Mouse (Mus musculus) midbrain, embryonic 10.5 days (tissue): ENCODE results near the gene Akr1a1. TPM values are rescaled to one million over a fixed set of nuclear protein-coding genes. Genes with fewer than 3 reads are reported as not detected.
A peak's percentile ranks its signal among the peaks of the same experiment; 100 is the strongest.

ENCODE experiments used
- DNase-seq: peaks from one replicate; pipeline ENCODE4 v3.0.0-alpha.2; 2017; ENCODE audit warnings: low spot score
- H3K27ac ChIP-seq: fragments of 300-500 bp; sonication (generic); replicated peaks from 2 replicates; pipeline ENCODE4 v1.5.1; 2016; ENCODE audit warnings: mild to moderate bottlenecking
- H3K27me3 ChIP-seq: fragments of 300-500 bp; sonication (generic); 2 replicates; pipeline ENCODE4 v1.6.1; 2016; ENCODE audit warnings: low read depth, mild to moderate bottlenecking; ENCODE audit not compliant: poor library complexity, severe bottlenecking
- H3K36me3 ChIP-seq: fragments of 300-500 bp; sonication (generic); 2 replicates; pipeline ENCODE4 v1.6.1; 2016; ENCODE audit warnings: mild to moderate bottlenecking, moderate library complexity
- H3K4me1 ChIP-seq: fragments of 300-500 bp; sonication (generic); 2 replicates; pipeline ENCODE4 v1.6.1; 2016
- H3K4me3 ChIP-seq: fragments of 300-500 bp; sonication (generic); 2 replicates; pipeline ENCODE4 v1.5.1; 2016; ENCODE audit warnings: mild to moderate bottlenecking, moderate library complexity
- H3K9me3 ChIP-seq: fragments of 300-500 bp; sonication (generic); replicated peaks from 2 replicates; pipeline ENCODE4 v1.6.1; 2016; ENCODE audit warnings: mild to moderate bottlenecking
- WGBS: fragments of 180-500 bp; shearing (Covaris S2); methylation state at CpG from one replicate; pipeline ENCODE4 v1.1.7; 2016; 5-methylcytosine and 5-hydroxymethylcytosine counted together
- polyA plus RNA-seq: library from polyadenylated mRNA; unstranded; fragments of >200 nt; fragmentation: Nextera tagmentation; extraction: Ambion mirVana; gene quantifications from 2 replicates; pipeline ENCODE4 v1.2.1, GENCODE M21; 2016

Akr1a1 gene
- polyA plus RNA-seq, 1 experiment from 2014 or later = 529 TPM

GRCm38 (mm10) chr4:116653228-116653627 lies 1.7 kb upstream of the Akr1a1 start:
- Histone ChIP-seq H3K4me1 (peaks cover 25% of the 10 kb centered on the region), H3K4me3 (no peak overlapping the region), H3K9me3 (no peaks in the 10 kb centered on the region), H3K36me3 (peaks cover 20% of the 10 kb centered on the region), H3K27me3 (no peaks in the 10 kb centered on the region), H3K27ac (no peak overlapping the region)
- WGBS = 90% methylated on average over 6 of the region's 6 CpGs
- DNase-seq = no peak

GRCm38 (mm10) chr4:116651797-116652135 lies 286 bp upstream of the Akr1a1 start:
- peaks cover 40% of the 10 kb centered on the region for H3K4me1 ChIP-seq

GRCm38 (mm10) chr4:116650365-116650764 lies 1.1 kb downstream of the Akr1a1 start:
- H3K4me3 ChIP-seq = peak overlapping the region; percentile 84
- WGBS = 49% methylated on average over 5 of the region's 5 CpGs
- peak overlapping the region; percentile 96 for H3K27ac ChIP-seq
- DNase-seq = no peak
- peaks cover 44% of the 10 kb centered on the region for H3K4me1 ChIP-seq
- H3K36me3 ChIP-seq = peaks cover 48% of the 10 kb centered on the region
- H3K9me3 ChIP-seq = no peaks in the 10 kb centered on the region
- H3K27me3 ChIP-seq = no peaks in the 10 kb centered on the region

More at GRCm38 (mm10) chr4:116651797-116652135, 286 bp upstream of the Akr1a1 start:
- no peaks in the 10 kb centered on the region for H3K9me3 ChIP-seq
- no peaks in the 10 kb centered on the region for H3K27me3 ChIP-seq
- H3K36me3 ChIP-seq = peaks cover 34% of the 10 kb centered on the region
- H3K4me3 ChIP-seq = peak overlapping the region; percentile 84
- no peak for DNase-seq
- 11% methylated on average over 6 of the region's 6 CpGs for WGBS
- H3K27ac ChIP-seq = peak overlapping the region; percentile 96

GRCm38 (mm10) chr4:116649411-116649810 lies 2.1 kb downstream of the Akr1a1 start:
- peak overlapping the region; percentile 84 for H3K4me3 ChIP-seq
- peaks cover 44% of the 10 kb centered on the region for H3K4me1 ChIP-seq
- H3K27ac ChIP-seq = no peak overlapping the region
- DNase-seq = no peak
- no peaks in the 10 kb centered on the region for H3K9me3 ChIP-seq
- no peaks in the 10 kb centered on the region for H3K27me3 ChIP-seq
- WGBS = 98% methylated on average over 2 of the region's 2 CpGs
- H3K36me3 ChIP-seq = peaks cover 58% of the 10 kb centered on the region

GRCm38 (mm10) chr4:116645624-116646023 lies 5.9 kb downstream of the Akr1a1 start:
- H3K4me3 ChIP-seq = no peak overlapping the region
- H3K9me3 ChIP-seq = no peaks in the 10 kb centered on the region
- 90% methylated on average over 7 of the region's 7 CpGs for WGBS
- H3K27ac ChIP-seq = no peak overlapping the region
- no peaks in the 10 kb centered on the region for H3K27me3 ChIP-seq
- H3K36me3 ChIP-seq = peaks cover 94% of the 10 kb centered on the region
- DNase-seq = no peak
- H3K4me1 ChIP-seq = peaks cover 38% of the 10 kb centered on the region

GRCm38 (mm10) chr4:116644326-116644725 lies 7.2 kb downstream of the Akr1a1 start:
- Histone ChIP-seq H3K27ac (no peak overlapping the region), H3K9me3 (no peaks in the 10 kb centered on the region), H3K27me3 (no peaks in the 10 kb centered on the region), H3K4me3 (no peak overlapping the region), H3K4me1 (peaks cover 26% of the 10 kb centered on the region), H3K36me3 (peaks cover 98% of the 10 kb centered on the region)
- no peak for DNase-seq
- WGBS = 69% methylated on average over 6 of the region's 6 CpGs

- H3K27me3 ChIP-seq = no peaks in the 10 kb centered on the region
- no peak overlapping the region for H3K4me3 ChIP-seq
- 89% methylated on average over 1 of the region's 1 CpGs for WGBS
- H3K9me3 ChIP-seq = no peaks in the 10 kb centered on the region
- H3K36me3 ChIP-seq = peaks cover 98% of the 10 kb centered on the region
- no peak for DNase-seq
- H3K4me1 ChIP-seq = peaks cover 7% of the 10 kb centered on the region
- no peak overlapping the region for H3K27ac ChIP-seq
Measured at GRCm38 (mm10) chr4:116642071-116642470, 9.4 kb downstream of the Akr1a1 start.

- Histone ChIP-seq H3K9me3 (no peaks in the 10 kb centered on the region), H3K27ac (no peak overlapping the region), H3K36me3 (peaks cover 99% of the 10 kb centered on the region), H3K27me3 (no peaks in the 10 kb centered on the region), H3K4me1 (no peaks in the 10 kb centered on the region), H3K4me3 (no peak overlapping the region)
- no peak for DNase-seq
- WGBS = 96% methylated on average over 6 of the region's 6 CpGs
Measured at GRCm38 (mm10) chr4:116638821-116639220, 12.7 kb downstream of the Akr1a1 start.

GRCm38 (mm10) chr4:116635197-116635596 lies 16.3 kb downstream of the Akr1a1 start:
- WGBS = 100% methylated on average over 1 of the region's 1 CpGs
- H3K27ac ChIP-seq = no peak overlapping the region
- H3K9me3 ChIP-seq = no peaks in the 10 kb centered on the region
- no peak overlapping the region for H3K4me3 ChIP-seq
- no peaks in the 10 kb centered on the region for H3K4me1 ChIP-seq
- DNase-seq = no peak
- peaks cover 90% of the 10 kb centered on the region for H3K36me3 ChIP-seq
- H3K27me3 ChIP-seq = no peaks in the 10 kb centered on the region

GRCm38 (mm10) chr4:116627722-116628662 lies 23.5 kb downstream of the Akr1a1 start, which contains the start of gene Nasp:
Nasp (minus strand) TSS chr4:116627941.
- Histone ChIP-seq H3K27ac (peak within 1 kb of the TSS; percentile 99), H3K27me3 (no peaks in the 10 kb centered on the region), H3K4me1 (peaks cover 21% of the 10 kb centered on the region), H3K9me3 (no peaks in the 10 kb centered on the region), H3K4me3 (peak within 1 kb of the TSS; percentile 100), H3K36me3 (peaks cover 45% of the 10 kb centered on the region)
- 8% methylated on average over 23 of the region's 23 CpGs for WGBS
- DNase-seq = peak; percentile 83

GRCm38 (mm10) chr4:116627359-116627716 lies 24.1 kb downstream of the Akr1a1 start:
- no peaks in the 10 kb centered on the region for H3K9me3 ChIP-seq
- H3K36me3 ChIP-seq = peaks cover 46% of the 10 kb centered on the region
- no peaks in the 10 kb centered on the region for H3K27me3 ChIP-seq
- WGBS = under 1% methylated on average over 13 of the region's 13 CpGs
- peak overlapping the region; percentile 99 for H3K27ac ChIP-seq
- peak; percentile 94 for DNase-seq
- H3K4me3 ChIP-seq = peak overlapping the region; percentile 100
- H3K4me1 ChIP-seq = peaks cover 21% of the 10 kb centered on the region

GRCm38 (mm10) chr4:116626658-116627358 lies 24.7 kb downstream of the Akr1a1 start:
- Histone ChIP-seq H3K36me3 (peaks cover 46% of the 10 kb centered on the region), H3K9me3 (no peaks in the 10 kb centered on the region), H3K4me1 (peaks cover 21% of the 10 kb centered on the region), H3K4me3 (peak overlapping the region; percentile 100), H3K27ac (peak overlapping the region; percentile 99), H3K27me3 (no peaks in the 10 kb centered on the region)
- WGBS = under 1% methylated on average over 53 of the region's 53 CpGs
- DNase-seq = peak; percentile 93

GRCm38 (mm10) chr4:116624831-116625230 lies 26.6 kb downstream of the Akr1a1 start:
- WGBS = 91% methylated on average over 4 of the region's 4 CpGs
- Histone ChIP-seq H3K36me3 (peaks cover 57% of the 10 kb centered on the region), H3K4me1 (peaks cover 21% of the 10 kb centered on the region), H3K27me3 (no peaks in the 10 kb centered on the region), H3K4me3 (peak overlapping the region; percentile 100), H3K9me3 (no peaks in the 10 kb centered on the region), H3K27ac (no peak overlapping the region)
- DNase-seq = no peak
